Mouse (Mus musculus) forebrain, embryonic 15.5 days (tissue): ENCODE results near the gene Wnt7b. TPM values are rescaled to one million over a fixed set of nuclear protein-coding genes. Genes with fewer than 3 reads are reported as not detected.

Experiments used
- ATAC-seq: fragments of 200-750 bp; cut with Nextera tagmentation; replicated peaks from 2 replicates; pipeline ENCODE4 v1.8.0; 2017; ENCODE audit warnings: mild to moderate bottlenecking, moderate TSS enrichment, moderate library complexity
- H3K27ac ChIP-seq: fragments of 300-500 bp; sonication (generic); replicated peaks from 2 replicates; pipeline ENCODE4 v1.5.1; 2015; ENCODE audit warnings: mild to moderate bottlenecking, inconsistent platforms
- H3K27me3 ChIP-seq: fragments of 300-500 bp; sonication (generic); 2 replicates; pipeline ENCODE4 v1.6.1; 2015; ENCODE audit warnings: inconsistent platforms
- H3K36me3 ChIP-seq: fragments of 300-500 bp; sonication (generic); 2 replicates; pipeline ENCODE4 v1.6.1; 2015; ENCODE audit warnings: mild to moderate bottlenecking, inconsistent platforms
- H3K4me1 ChIP-seq: fragments of 300-500 bp; sonication (generic); 2 replicates; pipeline ENCODE4 v1.6.1; 2015; ENCODE audit warnings: inconsistent platforms
- H3K4me2 ChIP-seq: fragments of 300-500 bp; sonication (generic); replicated peaks from 2 replicates; pipeline ENCODE4 v1.6.1; 2015; ENCODE audit warnings: mild to moderate bottlenecking, inconsistent platforms
- H3K4me3 ChIP-seq: fragments of 300-500 bp; sonication (generic); 2 replicates; pipeline ENCODE4 v1.5.1; 2015; ENCODE audit warnings: mild to moderate bottlenecking, inconsistent platforms
- H3K9ac ChIP-seq: fragments of 300-500 bp; sonication (generic); replicated peaks from 2 replicates; pipeline ENCODE4 v1.6.1; 2015; ENCODE audit warnings: mild to moderate bottlenecking, inconsistent platforms
- H3K9me3 ChIP-seq: fragments of 300-500 bp; sonication (generic); 2 replicates; pipeline ENCODE4 v1.6.1; 2016; ENCODE audit warnings: inconsistent platforms
- WGBS: fragments of 180-500 bp; shearing (Covaris S2); methylation state at CpG from one replicate; pipeline ENCODE4 v1.1.7; 2015; ENCODE audit warnings: mixed read lengths; 5-methylcytosine and 5-hydroxymethylcytosine counted together
- polyA plus RNA-seq: library from polyadenylated mRNA; unstranded; fragments of >200 nt; fragmentation: Nextera tagmentation; extraction: Ambion mirVana; gene quantifications from 2 replicates; pipeline ENCODE4 v1.2.1, GENCODE M21; 2015

Wnt7b gene
- polyA plus RNA-seq, 1 experiment from 2014 or later: 132 TPM

DNA sequence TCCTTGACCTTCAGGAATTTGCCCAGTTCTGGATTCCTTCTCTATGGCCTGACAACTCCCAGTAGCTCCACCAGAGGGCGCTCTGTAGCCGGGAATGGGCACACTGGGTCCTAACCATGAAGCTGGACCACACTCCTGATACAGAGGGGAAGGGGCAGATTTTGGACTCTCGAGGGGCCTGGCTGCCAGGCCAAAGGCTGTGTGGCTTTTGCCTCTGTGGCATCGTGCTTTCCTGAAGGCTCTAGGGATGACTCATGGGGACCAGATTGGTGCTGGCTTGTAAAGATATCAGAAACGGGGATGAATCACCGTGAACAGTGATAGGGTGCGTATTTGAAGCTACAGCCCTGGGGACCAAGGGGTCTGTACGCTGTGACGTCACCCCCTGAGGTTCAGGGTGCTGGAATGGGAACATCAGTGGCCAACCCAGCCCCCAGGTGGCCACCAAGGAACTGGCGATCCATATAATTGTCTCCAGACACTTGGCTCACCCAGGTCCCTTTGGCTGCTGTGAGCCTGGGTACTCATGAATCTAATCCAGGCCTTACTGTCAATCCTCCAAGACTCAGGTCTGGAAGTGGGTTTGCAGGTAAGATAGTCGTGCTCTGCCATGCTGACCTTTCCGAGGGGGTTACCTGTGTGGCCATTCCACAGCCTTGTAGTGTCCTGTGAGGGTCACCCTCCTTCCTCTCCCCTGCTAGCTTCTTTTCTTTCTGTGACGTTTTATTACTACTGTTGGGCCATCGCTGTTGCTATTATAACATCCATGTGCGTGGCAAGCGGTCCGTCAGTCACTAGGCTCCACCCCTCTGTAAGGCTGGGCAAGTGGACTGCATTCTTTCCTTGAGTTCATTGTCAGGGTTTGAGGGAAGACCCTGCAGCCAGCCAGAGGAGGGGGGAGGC lies 17.0 kb upstream of the Wnt7b start:
- no peak overlapping the region for H3K9ac ChIP-seq
- no peaks in the 10 kb centered on the region for H3K36me3 ChIP-seq
- H3K4me1 ChIP-seq: no peaks in the 10 kb centered on the region
- H3K27ac ChIP-seq: no peak overlapping the region
- 48% methylated on average over 17 of the region's 17 CpGs for WGBS
- H3K4me2 ChIP-seq: no peak overlapping the region
- peak; percentile 59 for ATAC-seq
- H3K27me3 ChIP-seq: no peaks in the 10 kb centered on the region
- H3K4me3 ChIP-seq: no peak overlapping the region
- no peaks in the 10 kb centered on the region for H3K9me3 ChIP-seq

GRCm38 (mm10) chr15:85598443-85598842 lies 16.2 kb upstream of the Wnt7b start:
- Histone ChIP-seq H3K27me3 (no peaks in the 10 kb centered on the region), H3K27ac (no peak overlapping the region)
- WGBS: 73% methylated on average over 5 of the region's 5 CpGs

GRCm38 (mm10) chr15:85597403-85597802 lies 15.1 kb upstream of the Wnt7b start:
- H3K4me3 ChIP-seq: no peak overlapping the region
- H3K27me3 ChIP-seq: no peaks in the 10 kb centered on the region
- no peak overlapping the region for H3K9ac ChIP-seq
- H3K36me3 ChIP-seq: no peaks in the 10 kb centered on the region
- H3K27ac ChIP-seq: no peak overlapping the region
- ATAC-seq: no peak
- WGBS: 67% methylated on average over 3 of the region's 3 CpGs
- H3K4me2 ChIP-seq: no peak overlapping the region
- H3K9me3 ChIP-seq: no peaks in the 10 kb centered on the region
- H3K4me1 ChIP-seq: no peaks in the 10 kb centered on the region

More at GRCm38 (mm10) chr15:85598443-85598842, 16.2 kb upstream of the Wnt7b start:
- Histone ChIP-seq H3K9ac (no peak overlapping the region), H3K36me3 (no peaks in the 10 kb centered on the region), H3K9me3 (no peaks in the 10 kb centered on the region), H3K4me3 (no peak overlapping the region), H3K4me2 (no peak overlapping the region), H3K4me1 (no peaks in the 10 kb centered on the region)
- no peak for ATAC-seq

DNA sequence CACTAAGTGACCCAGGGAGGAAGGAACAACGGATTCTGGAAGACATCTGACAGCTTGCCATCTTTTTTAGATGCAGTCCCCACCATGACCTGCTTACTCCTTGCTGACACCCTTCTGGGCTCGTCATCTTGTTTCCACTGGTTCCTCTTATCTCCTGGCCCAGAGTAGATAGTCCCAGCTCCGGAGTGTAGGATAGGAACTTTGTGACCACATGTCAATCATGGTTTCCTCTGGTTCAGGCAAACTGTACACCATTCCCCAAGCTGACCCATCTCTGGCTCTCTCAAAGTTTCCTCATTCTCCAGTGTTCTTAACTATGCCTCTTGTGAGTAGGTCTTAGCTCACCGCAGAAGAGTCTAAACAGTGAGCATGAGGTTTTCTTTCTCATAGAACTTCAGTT lies 10.4 kb upstream of the Wnt7b start:
- Histone ChIP-seq H3K9me3 (no peaks in the 10 kb centered on the region), H3K4me3 (no peak overlapping the region), H3K27me3 (no peaks in the 10 kb centered on the region), H3K27ac (no peak overlapping the region), H3K4me2 (no peak overlapping the region), H3K9ac (no peak overlapping the region), H3K4me1 (no peaks in the 10 kb centered on the region), H3K36me3 (no peaks in the 10 kb centered on the region)
- no peak for ATAC-seq
- 85% methylated on average over 4 of the region's 4 CpGs for WGBS

DNA sequence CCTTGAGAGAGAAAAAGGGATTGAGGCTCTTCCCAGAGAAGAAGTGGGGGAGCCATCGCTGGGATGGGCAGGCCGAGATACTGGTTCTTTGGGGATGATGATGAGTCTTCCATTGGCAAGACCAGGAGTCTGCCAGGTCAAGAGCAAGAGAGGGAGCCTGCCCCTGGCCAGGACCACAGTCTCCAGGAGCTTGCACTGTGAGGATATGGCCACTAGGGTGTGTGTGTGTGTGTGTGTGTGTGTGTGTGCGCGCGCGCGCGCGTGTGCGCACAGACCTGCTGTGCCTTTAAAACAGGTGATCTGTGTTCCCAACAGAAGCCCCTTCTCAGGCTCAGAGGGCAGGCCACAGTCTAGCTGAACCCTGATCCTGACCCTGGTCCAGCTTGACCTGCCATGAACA lies 8.6 kb upstream of the Wnt7b start:
- Histone ChIP-seq H3K4me1 (no peaks in the 10 kb centered on the region), H3K27me3 (no peaks in the 10 kb centered on the region), H3K36me3 (no peaks in the 10 kb centered on the region), H3K27ac (no peak overlapping the region), H3K4me3 (no peak overlapping the region), H3K4me2 (no peak overlapping the region), H3K9ac (no peak overlapping the region), H3K9me3 (no peaks in the 10 kb centered on the region)
- no peak for ATAC-seq
- 91% methylated on average over 10 of the region's 10 CpGs for WGBS

GRCm38 (mm10) chr15:85583504-85583903 lies 1.2 kb upstream of the Wnt7b start:
- no peaks in the 10 kb centered on the region for H3K9me3 ChIP-seq
- no peak overlapping the region for H3K9ac ChIP-seq
- H3K4me3 ChIP-seq: no peak overlapping the region
- ATAC-seq: peak; percentile 85
- WGBS: 4% methylated on average over 11 of the region's 11 CpGs
- H3K4me2 ChIP-seq: no peak overlapping the region
- H3K4me1 ChIP-seq: peaks cover 37% of the 10 kb centered on the region
- peaks cover 16% of the 10 kb centered on the region; the same call in 1 of the 2 replicates for H3K27me3 ChIP-seq
- no peaks in the 10 kb centered on the region for H3K36me3 ChIP-seq
- no peak overlapping the region for H3K27ac ChIP-seq

DNA sequence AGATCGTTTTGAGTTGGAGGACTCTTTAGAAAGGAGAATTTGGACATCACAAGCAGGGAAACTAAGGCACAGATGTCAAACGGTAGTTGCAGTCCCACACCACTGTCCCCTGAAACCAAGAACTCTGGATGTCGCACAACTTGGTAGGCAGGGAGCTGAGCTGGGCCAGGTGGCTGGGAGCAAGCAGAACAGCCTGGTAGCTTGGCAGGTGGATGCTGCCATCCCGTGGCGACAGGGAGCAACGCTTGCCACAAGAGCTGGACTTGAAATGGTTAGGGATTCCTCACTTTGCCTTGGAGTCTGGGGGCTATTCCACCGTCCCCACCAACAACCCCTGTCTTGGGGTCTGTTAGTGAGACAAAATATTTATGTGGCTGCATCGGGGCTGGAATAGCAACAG lies 751 bp upstream of the Wnt7b start:
- H3K9me3 ChIP-seq: no peaks in the 10 kb centered on the region
- H3K9ac ChIP-seq: no peak overlapping the region
- H3K27me3 ChIP-seq: peaks cover 17% of the 10 kb centered on the region
- 0 out of 2 replicates have a peak overlapping the region, but pooled peaks have one; percentile 65 for H3K4me3 ChIP-seq
- no peaks in the 10 kb centered on the region for H3K36me3 ChIP-seq
- no peak overlapping the region for H3K27ac ChIP-seq
- ATAC-seq: peak; percentile 89
- peak overlapping the region; percentile 95 for H3K4me2 ChIP-seq
- 0% methylated on average over 8 of the region's 8 CpGs for WGBS
- peaks cover 42% of the 10 kb centered on the region for H3K4me1 ChIP-seq

- ATAC-seq: no peak
- under 1% methylated on average over 53 of the region's 67 CpGs for WGBS
- Histone ChIP-seq H3K4me1 (peaks cover 56% of the 10 kb centered on the region), H3K36me3 (no peaks in the 10 kb centered on the region), H3K4me2 (peak overlapping the region; percentile 95), H3K9ac (peak overlapping the region; percentile 69), H3K27me3 (peaks cover 27% of the 10 kb centered on the region), H3K4me3 (peak overlapping the region; percentile 65), H3K9me3 (no peaks in the 10 kb centered on the region), H3K27ac (peak overlapping the region; percentile 76)
These were observed 659 bp downstream of the Wnt7b start for GRCm38 (mm10) chr15:85581563-85582064.

GRCm38 (mm10) chr15:85580934-85581562 lies 1.2 kb downstream of the Wnt7b start:
- peak overlapping the region; percentile 65 for H3K4me3 ChIP-seq
- peak overlapping the region; percentile 76 for H3K27ac ChIP-seq
- peaks cover 27% of the 10 kb centered on the region for H3K27me3 ChIP-seq
- peak overlapping the region; percentile 95 for H3K4me2 ChIP-seq
- H3K9ac ChIP-seq: peak overlapping the region; percentile 69
- H3K9me3 ChIP-seq: no peaks in the 10 kb centered on the region
- H3K36me3 ChIP-seq: no peaks in the 10 kb centered on the region
- WGBS: under 1% methylated on average over 58 of the region's 66 CpGs
- peaks cover 61% of the 10 kb centered on the region for H3K4me1 ChIP-seq
- ATAC-seq: no peak

DNA sequence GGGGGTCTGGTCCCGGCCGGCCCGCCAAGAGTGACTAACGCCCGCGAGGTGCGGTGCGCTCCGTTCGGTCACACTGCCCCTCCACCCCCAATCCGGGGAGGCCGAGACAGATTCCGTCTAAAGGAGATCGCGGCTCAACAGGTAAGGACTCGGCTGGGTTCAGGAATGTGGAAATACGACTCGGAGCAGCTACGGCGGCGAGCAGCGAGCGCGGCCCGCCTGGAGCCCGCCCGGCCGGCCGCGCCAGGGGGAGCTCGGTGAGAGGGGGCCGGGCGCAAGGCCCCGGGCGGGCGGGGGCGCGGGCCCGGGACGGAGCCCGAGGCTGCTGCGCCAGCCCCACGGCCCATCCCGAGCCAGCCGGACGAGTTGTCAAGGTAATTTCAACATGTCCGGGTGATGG lies 1.8 kb downstream of the Wnt7b start:
- Histone ChIP-seq H3K36me3 (no peaks in the 10 kb centered on the region), H3K4me1 (peaks cover 67% of the 10 kb centered on the region), H3K4me3 (peak overlapping the region; percentile 65), H3K9me3 (no peaks in the 10 kb centered on the region), H3K4me2 (peak overlapping the region; percentile 95), H3K27ac (peak overlapping the region; percentile 76), H3K9ac (peak overlapping the region; percentile 69), H3K27me3 (peaks cover 27% of the 10 kb centered on the region)
- no peak for ATAC-seq
- WGBS: under 1% methylated on average over 46 of the region's 47 CpGs

- peak overlapping the region; percentile 65 for H3K4me3 ChIP-seq
- no peaks in the 10 kb centered on the region for H3K36me3 ChIP-seq
- peak overlapping the region; percentile 78 for H3K27ac ChIP-seq
- peaks cover 27% of the 10 kb centered on the region for H3K27me3 ChIP-seq
- H3K9ac ChIP-seq: peak overlapping the region; percentile 56
- H3K4me2 ChIP-seq: peak overlapping the region; percentile 95
- H3K4me1 ChIP-seq: peaks cover 89% of the 10 kb centered on the region
- H3K9me3 ChIP-seq: no peaks in the 10 kb centered on the region
- 1% methylated on average over 54 of the region's 54 CpGs for WGBS
- 0 out of 2 replicates have a peak, but pooled peaks have one; percentile 26 for ATAC-seq
These were observed 4.5 kb downstream of the Wnt7b start for GRCm38 (mm10) chr15:85577583-85578460.
